Mouse (Mus musculus) heart, embryonic 16.5 days (tissue): ENCODE measurements at regions not wholly inside any gene's neighbourhood (a gene's known extent, or its start where the extent isn't known, plus 50 kb on each side); places are given as distances from the start of the nearest gene placed in this dataset.

Experiments used
- ATAC-seq: fragments of 200-750 bp; cut with Nextera tagmentation; replicated peaks from 2 replicates; pipeline ENCODE4 v1.8.0; 2017; ENCODE audit warnings: moderate number of reproducible peaks; ENCODE audit not compliant: insufficient read depth, low FRiP score; ENCODE audit errors: extremely low read depth
- H3K27ac ChIP-seq: fragments of 300-500 bp; sonication (generic); 2 replicates; pipeline ENCODE4 v1.5.1; 2014; ENCODE audit warnings: mild to moderate bottlenecking, low read length, control low read depth, moderate library complexity
- H3K27me3 ChIP-seq: fragments of 300-500 bp; sonication (generic); 2 replicates; pipeline ENCODE4 v1.6.1; 2014; ENCODE audit warnings: low read length, mixed read lengths; ENCODE audit not compliant: control insufficient read depth, insufficient read depth
- H3K36me3 ChIP-seq: fragments of 300-500 bp; sonication (generic); 2 replicates; pipeline ENCODE4 v1.6.1; 2014; ENCODE audit not compliant: control insufficient read depth, insufficient read depth
- H3K4me1 ChIP-seq: fragments of 300-500 bp; sonication (generic); 2 replicates; pipeline ENCODE4 v1.6.1; 2014; ENCODE audit warnings: low read length, mixed read lengths; ENCODE audit not compliant: control insufficient read depth, insufficient read depth
- H3K4me2 ChIP-seq: fragments of 300-500 bp; sonication (generic); 2 replicates; pipeline ENCODE4 v1.6.1; 2014; ENCODE audit warnings: low read depth, mild to moderate bottlenecking, control low read depth, low read length
- H3K4me3 ChIP-seq: fragments of 300-500 bp; sonication (generic); 2 replicates; pipeline ENCODE4 v1.5.1; 2014; ENCODE audit warnings: mild to moderate bottlenecking, control low read depth, low read length
- H3K9ac ChIP-seq: fragments of 300-500 bp; sonication (generic); 2 replicates; pipeline ENCODE4 v1.6.1; 2014; ENCODE audit warnings: low read length, control low read depth
- H3K9me3 ChIP-seq: fragments of 300-500 bp; sonication (generic); replicated peaks from 2 replicates; pipeline ENCODE4 v1.6.1; 2016; ENCODE audit warnings: low read length; ENCODE audit not compliant: control insufficient read depth
- whole genome bisulfite sequencing: fragments of 180-500 bp; shearing (Covaris S2); extraction: QIAGEN DNeasy Blood & Tissue Kit; methylation state at CpG from one replicate; pipeline ENCODE4 v1.1.7; 2014; 5-methylcytosine and 5-hydroxymethylcytosine counted together

- ATAC-seq = no peak
- no peaks in the 10 kb centered on the region for H3K27me3 ChIP-seq
- H3K27ac ChIP-seq = no peak overlapping the region
- WGBS = 32% methylated on average over 2 of the region's 2 CpGs
- no peak overlapping the region for H3K9ac ChIP-seq
- H3K4me2 ChIP-seq = no peak overlapping the region
- no peaks in the 10 kb centered on the region for H3K9me3 ChIP-seq
- no peaks in the 10 kb centered on the region for H3K4me1 ChIP-seq
- no peaks in the 10 kb centered on the region for H3K36me3 ChIP-seq
- no peak overlapping the region for H3K4me3 ChIP-seq
Measured at GRCm38 (mm10) chr11:45158282-45158681, 541.2 kb downstream of the Ebf1 start.

DNA sequence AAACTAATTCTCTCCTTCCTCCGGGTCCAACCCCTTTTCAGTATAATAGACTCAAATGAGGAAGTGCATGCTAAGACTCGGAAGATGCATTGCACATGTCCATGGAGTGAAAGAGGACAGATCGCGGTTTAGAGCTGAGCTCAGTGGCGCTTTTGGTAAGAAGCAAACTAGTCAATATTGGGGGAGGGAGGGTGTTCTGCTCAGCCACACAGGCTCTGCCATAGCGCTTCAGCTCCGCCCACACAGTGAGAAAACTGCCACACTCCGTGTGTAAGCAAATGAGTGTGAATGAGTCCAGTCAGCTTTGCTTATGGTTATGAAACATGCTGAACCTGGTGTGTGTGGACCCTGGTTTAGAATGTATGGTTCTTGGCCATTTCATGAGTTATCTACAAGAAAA is 543.8 kb downstream of the Ebf1 start:
- no peak for ATAC-seq
- no peak overlapping the region for H3K9ac ChIP-seq
- H3K27me3 ChIP-seq = no peaks in the 10 kb centered on the region
- no peaks in the 10 kb centered on the region for H3K36me3 ChIP-seq
- no peak overlapping the region for H3K4me3 ChIP-seq
- H3K9me3 ChIP-seq = no peaks in the 10 kb centered on the region
- WGBS = 76% methylated on average over 8 of the region's 8 CpGs
- H3K27ac ChIP-seq = no peak overlapping the region
- no peaks in the 10 kb centered on the region for H3K4me1 ChIP-seq
- no peak overlapping the region for H3K4me2 ChIP-seq

- H3K9me3 ChIP-seq = no peaks in the 10 kb centered on the region
- no peak for ATAC-seq
- H3K27ac ChIP-seq = no peak overlapping the region
- H3K27me3 ChIP-seq = no peaks in the 10 kb centered on the region
- H3K36me3 ChIP-seq = no peaks in the 10 kb centered on the region
- H3K4me3 ChIP-seq = no peak overlapping the region
- no peak overlapping the region for H3K9ac ChIP-seq
- WGBS = 80% methylated on average over 2 of the region's 2 CpGs
- H3K4me2 ChIP-seq = no peak overlapping the region
- H3K4me1 ChIP-seq = no peaks in the 10 kb centered on the region
Measured at GRCm38 (mm10) chr11:45173546-45173945, 556.4 kb downstream of the Ebf1 start.

DNA sequence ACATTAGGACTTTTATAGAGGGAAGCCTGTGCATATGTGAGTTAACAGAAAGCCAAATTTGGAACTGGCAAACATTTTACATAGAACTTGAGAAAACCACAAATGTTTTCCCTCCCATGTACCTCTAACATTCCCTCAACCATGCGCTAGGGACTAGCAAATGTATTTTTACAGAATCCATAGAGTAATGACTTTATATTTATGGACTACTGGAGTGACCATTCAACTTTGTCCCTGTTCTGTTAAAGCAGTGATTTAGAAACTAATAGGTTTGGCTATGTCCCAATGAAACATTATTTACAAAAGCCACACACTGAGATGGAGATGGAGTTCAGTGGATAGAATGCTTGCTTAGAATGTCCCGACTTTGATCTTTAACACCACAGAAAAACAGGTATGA is 557.0 kb downstream of the Ebf1 start:
- Histone ChIP-seq H3K4me2 (no peak overlapping the region), H3K36me3 (no peaks in the 10 kb centered on the region), H3K27me3 (no peaks in the 10 kb centered on the region), H3K9me3 (no peaks in the 10 kb centered on the region), H3K4me1 (no peaks in the 10 kb centered on the region), H3K27ac (no peak overlapping the region), H3K9ac (no peak overlapping the region), H3K4me3 (no peak overlapping the region)
- ATAC-seq = no peak
- 70% methylated on average over 2 of the region's 2 CpGs for WGBS

GRCm38 (mm10) chr11:45174811-45175798 is 558.0 kb downstream of the Ebf1 start:
- ATAC-seq = no peak
- WGBS = 72% methylated on average over 10 of the region's 10 CpGs
- Histone ChIP-seq H3K9me3 (no peaks in the 10 kb centered on the region), H3K4me1 (no peaks in the 10 kb centered on the region), H3K4me2 (no peak overlapping the region), H3K9ac (no peak overlapping the region), H3K4me3 (no peak overlapping the region), H3K27me3 (no peaks in the 10 kb centered on the region), H3K36me3 (no peaks in the 10 kb centered on the region), H3K27ac (no peak overlapping the region)

DNA sequence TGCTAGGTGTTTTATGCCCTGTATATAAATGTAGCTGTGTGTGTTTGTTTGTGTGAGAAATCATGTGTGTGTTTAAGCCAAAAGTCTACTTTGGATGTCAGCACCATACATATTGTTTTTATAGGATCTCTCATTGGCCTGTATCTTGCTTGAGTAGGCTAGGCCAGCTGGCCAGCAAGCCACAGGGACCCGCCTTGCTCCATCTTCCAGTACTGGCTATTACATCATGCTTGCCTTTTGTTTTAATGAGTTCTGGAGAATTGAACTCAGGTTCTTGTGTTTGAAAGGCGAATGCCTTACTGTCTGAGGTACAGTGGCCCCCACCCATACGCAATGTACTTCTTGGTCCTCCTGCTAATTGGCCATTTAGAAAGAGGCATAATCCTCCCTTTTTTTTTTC is 559.9 kb downstream of the Ebf1 start:
- H3K4me1 ChIP-seq = no peaks in the 10 kb centered on the region
- H3K9me3 ChIP-seq = no peaks in the 10 kb centered on the region
- H3K9ac ChIP-seq = no peak overlapping the region
- H3K27ac ChIP-seq = no peak overlapping the region
- no peak overlapping the region for H3K4me2 ChIP-seq
- no peak for ATAC-seq
- H3K4me3 ChIP-seq = no peak overlapping the region
- no peaks in the 10 kb centered on the region for H3K27me3 ChIP-seq
- H3K36me3 ChIP-seq = no peaks in the 10 kb centered on the region
- WGBS = 79% methylated on average over 3 of the region's 3 CpGs

GRCm38 (mm10) chr11:45178036-45178435 is 560.9 kb downstream of the Ebf1 start:
- Histone ChIP-seq H3K27me3 (no peaks in the 10 kb centered on the region), H3K36me3 (no peaks in the 10 kb centered on the region), H3K4me3 (no peak overlapping the region), H3K4me2 (no peak overlapping the region), H3K9me3 (no peaks in the 10 kb centered on the region), H3K4me1 (no peaks in the 10 kb centered on the region), H3K9ac (no peak overlapping the region), H3K27ac (no peak overlapping the region; the same call in 1 of the 2 replicates)
- ATAC-seq = no peak
- WGBS = 66% methylated on average over 7 of the region's 7 CpGs

DNA sequence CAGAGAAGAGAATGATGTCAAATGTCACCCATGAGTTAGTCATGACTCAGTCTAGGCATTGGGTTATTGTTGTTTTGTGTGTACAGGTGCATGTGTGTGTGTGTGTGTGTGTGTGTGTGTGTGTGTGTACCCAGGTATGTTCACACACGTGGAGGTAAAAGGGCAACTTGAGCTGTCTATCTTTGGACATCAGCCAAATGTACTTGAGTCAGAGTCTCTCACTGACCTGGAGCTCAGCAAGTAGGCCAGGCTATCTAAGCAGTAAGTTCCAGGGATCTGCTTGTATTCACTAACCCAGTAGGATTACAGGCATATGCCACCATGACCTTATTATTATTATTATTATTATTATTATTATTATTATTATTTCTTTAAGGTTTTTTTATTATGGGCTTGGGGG is 561.9 kb downstream of the Ebf1 start:
- no peak for ATAC-seq
- Histone ChIP-seq H3K4me3 (no peak overlapping the region), H3K4me2 (no peak overlapping the region), H3K27me3 (no peaks in the 10 kb centered on the region), H3K27ac (no peak overlapping the region), H3K4me1 (no peaks in the 10 kb centered on the region), H3K36me3 (no peaks in the 10 kb centered on the region), H3K9ac (no peak overlapping the region), H3K9me3 (no peaks in the 10 kb centered on the region)
- WGBS = 58% methylated on average over 1 of the region's 1 CpGs

- Histone ChIP-seq H3K27me3 (no peaks in the 10 kb centered on the region), H3K4me3 (no peak overlapping the region), H3K9me3 (no peaks in the 10 kb centered on the region), H3K27ac (no peak overlapping the region), H3K4me2 (no peak overlapping the region), H3K4me1 (no peaks in the 10 kb centered on the region), H3K9ac (no peak overlapping the region), H3K36me3 (no peaks in the 10 kb centered on the region)
- 66% methylated on average over 14 of the region's 14 CpGs for WGBS
- ATAC-seq = no peak
Measured at GRCm38 (mm10) chr11:45190601-45191370, 573.7 kb downstream of the Ebf1 start.
